Mouse (Mus musculus) sigmoid colon, adult 10 weeks (tissue): ENCODE results near the gene Anks1b. TPM values are rescaled to one million over a fixed set of nuclear protein-coding genes. Genes with fewer than 3 reads are reported as not detected.

Experiments used
- polyA plus RNA-seq: library from polyadenylated mRNA; stranded (reverse); fragments of 350-450 nt; fragmentation: Illumina TruSeq; extraction: RNeasy Lipid Tissue Mini Kit (QIAGEN cat#74804); gene quantifications from one replicate; pipeline ENCODE4 v1.2.3, GENCODE M21; 2014; ENCODE audit warnings: low read depth, low replicate concordance

The Anks1b gene
- 1.2 TPM for polyA plus RNA-seq

GRCm38 (mm10) chr10:89873146-89873950 is at the start of gene Anks1b:
TSS of gene Anks1b (plus strand) at chr10:89873509.

Other genes with a start within 250 kb of the Anks1b start
- gene Scyl2, start 187.2 kb upstream of the Anks1b start, polyA plus RNA-seq: 96.1 TPM
- gene Actr6, start 141.2 kb upstream of the Anks1b start, polyA plus RNA-seq: 21.4 TPM
- 84.8 TPM for gene Uhrf1bp1l, start 128.5 kb upstream of the Anks1b start, polyA plus RNA-seq